ENCODE assay signal across 12 mouse cellular contexts in genomic region chr14:20024888-20025719, GRCm38 (mm10). TPM values are rescaled to one million over a fixed set of nuclear protein-coding genes. Genes with fewer than 3 reads are reported as not detected.
A peak's percentile ranks its signal among the peaks of the same experiment; 100 is the strongest.
DNase-seq lines count a peak whose midpoint lies in the region; ATAC-seq and TF ChIP-seq lines count a peak whose summit lies in the region.
"Had no signal": no experiment of that assay in that cellular context is flagged by ENCODE, and none has a peak within 500 bp of the region (broad histone marks: within the 10 kb centered on the region; RNA-seq: fewer than 3 reads in every experiment).

No protein-coding gene starts in this region.

- DNase-seq in adrenal gland, postnatal 14 days: peak; percentile 27
- no peak for DNase-seq in adrenal gland, postnatal 10 days
- DNase-seq in ZHBTc4 (ENCODE audit: low read depth, low spot score): peak; percentile 68
- peak; percentile 68 to 69 for DNase-seq in spleen, postnatal 36 days (ENCODE audit: low spot score in 2 of 2)
- DNase-seq in cerebellum, adult 9-11 months: no peak
- DNase-seq in stomach, postnatal 0 days (ENCODE audit: low spot score): no peak
- DNase-seq in gastrocnemius, postnatal 10 days: no peak

- H3K4me3 ChIP-seq in liver, embryonic 15.5 days (replicated peaks): 0 out of 2 replicates have a peak overlapping the region, but pooled peaks have one; percentile 15
- H3K4me3 ChIP-seq in stomach, postnatal 0 days (ENCODE audit: low read depth, low read length): no peak overlapping the region
- H3K4me3 ChIP-seq: forebrain, embryonic 15.5 days; hindbrain, embryonic 15.5 days; limb, embryonic 10.5 days; neural tube, embryonic 13.5 days had no signal

- ATAC-seq in liver, embryonic 15.5 days (ENCODE audit: insufficient read depth): peak; percentile 60
- ATAC-seq in stomach, postnatal 0 days (ENCODE audit: low FRiP score, low TSS enrichment): no peak
- ATAC-seq: forebrain, embryonic 15.5 days had no signal

- H3K9ac ChIP-seq in liver, embryonic 15.5 days: no peak overlapping the region
- no peak overlapping the region for H3K9ac ChIP-seq in stomach, postnatal 0 days (ENCODE audit: low read length)
- H3K9ac ChIP-seq: forebrain, embryonic 15.5 days; hindbrain, embryonic 15.5 days; neural tube, embryonic 13.5 days had no signal

- TF ChIP-seq EP300 in stomach, postnatal 0 days (optimal IDR thresholded peaks at IDR 0.05): no peak

- peak overlapping the region; percentile 48 for H3K4me2 ChIP-seq in liver, embryonic 15.5 days
- no peak overlapping the region for H3K4me2 ChIP-seq in stomach, postnatal 0 days (replicated peaks; ENCODE audit: low read depth)
- H3K4me2 ChIP-seq: forebrain, embryonic 15.5 days; hindbrain, embryonic 15.5 days; neural tube, embryonic 13.5 days had no signal

- WGBS in liver, embryonic 15.5 days (ENCODE audit: insufficient replicate concordance): 12% methylated on average over 6 of the region's 6 CpGs
- 43% methylated on average over 6 of the region's 6 CpGs for WGBS in stomach, postnatal 0 days

- 0 out of 2 replicates have a peak overlapping the region, but pooled peaks have one; percentile 45 for H3K27ac ChIP-seq in liver, embryonic 15.5 days (replicated peaks)
- H3K27ac ChIP-seq in stomach, postnatal 0 days (replicated peaks): no peak overlapping the region
- H3K27ac ChIP-seq: forebrain, embryonic 15.5 days; hindbrain, embryonic 15.5 days; limb, embryonic 10.5 days; neural tube, embryonic 13.5 days had no signal

- TF ChIP-seq CTCF in stomach, postnatal 0 days (IDR thresholded peaks at IDR 0.05; ENCODE audit: low read depth): no peak

- H3K9me3 ChIP-seq in liver, embryonic 15.5 days (replicated peaks): no peaks in the 10 kb centered on the region
- no peaks in the 10 kb centered on the region for H3K9me3 ChIP-seq in stomach, postnatal 0 days (ENCODE audit: control insufficient read depth, low read length)
- H3K9me3 ChIP-seq: forebrain, embryonic 15.5 days; hindbrain, embryonic 15.5 days; limb, embryonic 10.5 days; neural tube, embryonic 13.5 days had no signal

- H3K36me3 ChIP-seq in liver, embryonic 15.5 days (replicated peaks): no peaks in the 10 kb centered on the region
- no peaks in the 10 kb centered on the region for H3K36me3 ChIP-seq in stomach, postnatal 0 days (ENCODE audit: control insufficient read depth, insufficient read depth, low read length)
- H3K36me3 ChIP-seq: forebrain, embryonic 15.5 days; hindbrain, embryonic 15.5 days; limb, embryonic 10.5 days; neural tube, embryonic 13.5 days had no signal

- peaks cover 7% of the 10 kb centered on the region for H3K4me1 ChIP-seq in liver, embryonic 15.5 days (replicated peaks)
- no peaks in the 10 kb centered on the region for H3K4me1 ChIP-seq in stomach, postnatal 0 days (replicated peaks; ENCODE audit: control insufficient read depth, insufficient read depth)
- H3K4me1 ChIP-seq: forebrain, embryonic 15.5 days; hindbrain, embryonic 15.5 days; limb, embryonic 10.5 days; neural tube, embryonic 13.5 days had no signal

- H3K27me3 ChIP-seq in liver, embryonic 15.5 days: no peaks in the 10 kb centered on the region
- H3K27me3 ChIP-seq in stomach, postnatal 0 days (ENCODE audit: control insufficient read depth, insufficient read depth, low read length): no peaks in the 10 kb centered on the region
- H3K27me3 ChIP-seq: forebrain, embryonic 15.5 days; hindbrain, embryonic 15.5 days; neural tube, embryonic 13.5 days had no signal

RNA-seq across cellular contexts. Expression of gene Gng2, which starts 47.7 kb away (rescaled TPM):
- 32.7 and 44.4 TPM in 2 replicates for total RNA-seq in adrenal gland, postnatal 14 days (2021)
- 10 to 100 TPM; 43.5 to 55.8 TPM for total RNA-seq in adrenal gland, postnatal 10 days (2021)
- polyA plus RNA-seq in liver, embryonic 15.5 days (2015; fragmentation: Nextera tagmentation; extraction: Ambion mirVana): 8.1 and 9.8 TPM in 2 replicates
- polyA plus RNA-seq in stomach, postnatal 0 days (2015; fragmentation: Nextera tagmentation; extraction: Ambion mirVana): 17.1 and 17.7 TPM in 2 replicates
- 10 to 100 TPM; 18.2 to 18.4 TPM for total RNA-seq in gastrocnemius, postnatal 10 days (2021)

Comparison
In these comparisons a context has a peak if more than half of its experiments do, and no peak if none do; other contexts are left out.
1. DNase-seq: peak in adrenal gland, postnatal 14 days (single experiment), ZHBTc4 (single experiment) and spleen, postnatal 36 days (2 of 2); none in adrenal gland, postnatal 10 days (single experiment), cerebellum, adult 9-11 months (single experiment), stomach, postnatal 0 days (single experiment) and gastrocnemius, postnatal 10 days (single experiment).